Mouse (Mus musculus) large intestine, adult 2 months (tissue): ENCODE measurements around the gene Itga5. TPM values are rescaled to one million over a fixed set of nuclear protein-coding genes. Genes with fewer than 3 reads are reported as not detected.

Experiments used
- DNase-seq: peaks from one replicate; pipeline ENCODE4 v3.0.0-alpha.2; 2012; ENCODE audit warnings: low read depth, low spot score
- WGBS: fragments of 180-500 bp; shearing (Covaris S2); methylation state at CpG from one replicate; pipeline ENCODE4 v1.1.7; 2018; 5-methylcytosine and 5-hydroxymethylcytosine counted together
- polyA plus RNA-seq: library from polyadenylated mRNA; depleted of rRNA; stranded (reverse); fragments of >200 nt; gene quantifications from 2 replicates; pipeline ENCODE4 v1.2.3, GENCODE M21; 2012

Gene Itga5
- polyA plus RNA-seq, 1 experiment, result 20.5 TPM

- WGBS, result 23% methylated on average over 4 of the region's 4 CpGs
- DNase-seq, result no peak
Measured at GRCm38 (mm10) chr15:103342415-103342814, 24.1 kb downstream of the Itga5 start.

- no peak for DNase-seq
- 72% methylated on average over 8 of the region's 8 CpGs for WGBS
Measured at GRCm38 (mm10) chr15:103341547-103341946, 25.0 kb downstream of the Itga5 start.

GRCm38 (mm10) chr15:103340786-103341185 is 25.8 kb downstream of the Itga5 start:
- DNase-seq, result no peak

GRCm38 (mm10) chr15:103339961-103340337 is 26.6 kb downstream of the Itga5 start, which contains the start of gene Zfp385a:
Zfp385a (minus strand) TSS chr15:103340093.
- DNase-seq, result no peak

More at GRCm38 (mm10) chr15:103340786-103341185, 25.8 kb downstream of the Itga5 start:
- 28% methylated on average over 4 of the region's 4 CpGs for WGBS

GRCm38 (mm10) chr15:103339166-103339960 is 27.2 kb downstream of the Itga5 start:
- WGBS, result 29% methylated on average over 29 of the region's 31 CpGs
- no peak for DNase-seq

More at GRCm38 (mm10) chr15:103339961-103340337, 26.6 kb downstream of the Itga5 start, which contains the start of gene Zfp385a:
- WGBS, result under 1% methylated on average over 23 of the region's 26 CpGs

- DNase-seq, result no peak
- WGBS, result 73% methylated on average over 4 of the region's 4 CpGs
Measured at GRCm38 (mm10) chr15:103338829-103339165, 27.8 kb downstream of the Itga5 start.

GRCm38 (mm10) chr15:103336996-103337667 is 29.4 kb downstream of the Itga5 start:
- DNase-seq, result no peak
- WGBS, result 19% methylated on average over 11 of the region's 11 CpGs

GRCm38 (mm10) chr15:103335488-103336235 is 30.9 kb downstream of the Itga5 start:
- no peak for DNase-seq
- 57% methylated on average over 7 of the region's 7 CpGs for WGBS

- 59% methylated on average over 3 of the region's 3 CpGs for WGBS
- DNase-seq, result no peak
Measured at GRCm38 (mm10) chr15:103335040-103335439, 31.5 kb downstream of the Itga5 start.

- DNase-seq, result no peak
- 46% methylated on average over 2 of the region's 2 CpGs for WGBS
Measured at GRCm38 (mm10) chr15:103334194-103334593, 32.4 kb downstream of the Itga5 start.

- 72% methylated on average over 5 of the region's 5 CpGs for WGBS
- no peak for DNase-seq
Measured at GRCm38 (mm10) chr15:103333738-103334137, 32.8 kb downstream of the Itga5 start.

GRCm38 (mm10) chr15:103333081-103333615 is 33.4 kb downstream of the Itga5 start:
- 52% methylated on average over 5 of the region's 5 CpGs for WGBS
- no peak for DNase-seq

- 2% methylated on average over 37 of the region's 40 CpGs for WGBS
Measured at GRCm38 (mm10) chr15:103323455-103324247, 42.9 kb downstream of the Itga5 start.

GRCm38 (mm10) chr15:103323070-103323454 is 43.5 kb downstream of the Itga5 start:
- 3% methylated on average over 24 of the region's 26 CpGs for WGBS
- no peak for DNase-seq

More at GRCm38 (mm10) chr15:103323455-103324247, 42.9 kb downstream of the Itga5 start:
- DNase-seq, result peak; percentile 76

GRCm38 (mm10) chr15:103322396-103322795 is 44.2 kb downstream of the Itga5 start:
- WGBS, result 67% methylated on average over 4 of the region's 4 CpGs
- DNase-seq, result no peak

GRCm38 (mm10) chr15:103321076-103321475 is 45.5 kb downstream of the Itga5 start:
- DNase-seq, result no peak
- WGBS, result 72% methylated on average over 1 of the region's 1 CpGs

- 74% methylated on average over 3 of the region's 3 CpGs for WGBS
- no peak for DNase-seq
Measured at GRCm38 (mm10) chr15:103318201-103318816, 48.3 kb downstream of the Itga5 start.

GRCm38 (mm10) chr15:103317731-103318130 is 48.8 kb downstream of the Itga5 start:
- DNase-seq, result no peak
- 87% methylated on average over 8 of the region's 8 CpGs for WGBS

GRCm38 (mm10) chr15:103317120-103317519 is 49.4 kb downstream of the Itga5 start:
- DNase-seq, result no peak
